Mouse (Mus musculus) adrenal gland, postnatal 25 days (tissue): ENCODE results near the gene Cdh11. TPM values are rescaled to one million over a fixed set of nuclear protein-coding genes. Genes with fewer than 3 reads are reported as not detected.
A peak's percentile ranks its signal among the peaks of the same experiment; 100 is the strongest.

Experiments
- DNase-seq: peaks from one replicate; pipeline ENCODE4 v3.0.0; 2021; ENCODE audit warnings: mixed read lengths
- long read RNA-seq: library from polyadenylated mRNA; stranded (forward); transcript quantifications from one replicate; pipeline ENCODE4 v2.0.0, GENCODE M21; 2021
- total RNA-seq: library from RNA; stranded (reverse); gene quantifications from 2 replicates; pipeline ENCODE4 v1.2.3, GENCODE M21; 2021

Gene Cdh11
- total RNA-seq, result 7.8 and 8.5 TPM in 2 replicates
- long read RNA-seq, full-length matches to known transcripts, result 3 of 5 reads
- long read RNA-seq, partial matches to known transcripts, result 1 of 5 reads
- long read RNA-seq, other reads (novel, unspliced or antisense), result 1 of 5 reads

DNA sequence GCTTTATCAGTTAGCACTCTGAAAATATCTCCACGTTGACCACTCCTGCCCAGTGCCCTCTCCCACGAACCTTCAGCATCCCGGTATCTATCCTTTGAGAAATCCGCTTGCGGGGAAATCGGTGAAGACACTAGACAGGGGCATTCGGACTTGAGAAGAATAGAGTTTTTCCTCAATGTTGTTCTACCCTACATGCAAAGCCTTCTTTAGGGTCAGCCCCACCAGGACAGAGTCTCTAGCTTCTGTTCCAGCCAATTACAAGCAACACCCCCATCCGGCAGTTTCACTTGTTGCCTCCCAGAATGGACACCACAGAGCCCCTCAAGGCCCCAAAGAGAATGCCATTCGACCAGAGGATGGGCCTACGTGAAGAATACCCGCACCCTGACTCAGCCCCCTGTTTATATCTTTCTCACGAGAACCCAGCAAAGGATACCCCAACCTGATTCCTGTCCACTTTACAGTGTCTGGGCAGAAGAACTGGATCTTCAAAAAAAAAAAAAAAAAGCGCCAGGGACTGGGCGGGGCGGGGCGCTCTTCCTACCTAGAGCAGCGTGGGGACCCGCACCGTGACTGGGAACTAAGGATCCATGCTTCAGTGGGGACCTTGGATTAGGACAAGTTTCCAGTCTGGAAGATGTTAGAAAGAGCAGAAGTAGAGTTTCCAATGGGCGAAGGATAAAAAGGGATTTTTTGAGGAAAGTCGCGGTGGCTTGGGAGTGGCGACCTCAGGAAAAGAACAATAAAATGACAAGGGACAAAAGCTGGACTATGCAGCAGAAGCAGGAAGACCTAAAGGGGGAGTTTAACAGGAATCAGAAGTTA is at the start of gene Cdh11:
TSS of gene Cdh11 (minus strand) at position 51 of the 825 bp plus-strand sequence.
- no peak for DNase-seq

DNA sequence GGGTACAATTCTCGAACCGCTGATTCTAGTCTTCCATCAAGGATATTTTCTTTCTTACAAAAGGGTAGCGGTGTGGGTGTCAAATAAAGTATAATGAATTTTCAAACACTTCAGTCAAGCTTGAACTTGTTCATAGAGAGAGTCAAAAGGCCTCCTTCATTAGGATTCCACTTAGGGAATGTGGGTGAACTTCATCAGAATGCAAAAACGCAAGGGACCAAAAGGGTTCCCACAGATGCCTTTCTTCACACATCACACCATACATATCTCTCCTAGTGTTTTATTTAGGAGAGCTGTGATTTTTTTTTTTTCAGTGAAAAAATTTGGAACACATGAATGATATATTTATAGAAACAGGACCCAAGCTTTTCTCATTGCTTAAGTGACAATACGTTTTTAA is 28.5 kb upstream of the Cdh11 start:
- DNase-seq, result no peak

DNA sequence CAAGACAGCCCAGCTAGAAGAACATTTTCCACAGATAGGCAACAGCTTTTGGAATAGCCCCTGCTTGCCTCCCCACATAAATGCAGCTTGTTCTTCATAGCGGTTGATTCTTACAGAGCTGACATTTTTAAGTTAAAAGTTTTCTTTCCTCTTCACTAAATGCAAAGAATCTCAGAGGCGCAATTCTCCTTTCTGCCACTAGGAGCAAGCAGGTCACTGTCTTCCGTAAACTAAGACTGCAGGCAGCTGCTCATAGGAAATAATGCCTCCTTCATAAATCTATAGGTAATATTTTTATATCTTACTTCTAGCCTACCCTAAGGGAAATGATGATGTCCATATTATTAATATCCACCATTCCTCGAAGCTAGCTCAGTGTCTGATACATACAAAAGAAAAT is 4.9 kb upstream of the Cdh11 start:
- DNase-seq, result no peak

DNA sequence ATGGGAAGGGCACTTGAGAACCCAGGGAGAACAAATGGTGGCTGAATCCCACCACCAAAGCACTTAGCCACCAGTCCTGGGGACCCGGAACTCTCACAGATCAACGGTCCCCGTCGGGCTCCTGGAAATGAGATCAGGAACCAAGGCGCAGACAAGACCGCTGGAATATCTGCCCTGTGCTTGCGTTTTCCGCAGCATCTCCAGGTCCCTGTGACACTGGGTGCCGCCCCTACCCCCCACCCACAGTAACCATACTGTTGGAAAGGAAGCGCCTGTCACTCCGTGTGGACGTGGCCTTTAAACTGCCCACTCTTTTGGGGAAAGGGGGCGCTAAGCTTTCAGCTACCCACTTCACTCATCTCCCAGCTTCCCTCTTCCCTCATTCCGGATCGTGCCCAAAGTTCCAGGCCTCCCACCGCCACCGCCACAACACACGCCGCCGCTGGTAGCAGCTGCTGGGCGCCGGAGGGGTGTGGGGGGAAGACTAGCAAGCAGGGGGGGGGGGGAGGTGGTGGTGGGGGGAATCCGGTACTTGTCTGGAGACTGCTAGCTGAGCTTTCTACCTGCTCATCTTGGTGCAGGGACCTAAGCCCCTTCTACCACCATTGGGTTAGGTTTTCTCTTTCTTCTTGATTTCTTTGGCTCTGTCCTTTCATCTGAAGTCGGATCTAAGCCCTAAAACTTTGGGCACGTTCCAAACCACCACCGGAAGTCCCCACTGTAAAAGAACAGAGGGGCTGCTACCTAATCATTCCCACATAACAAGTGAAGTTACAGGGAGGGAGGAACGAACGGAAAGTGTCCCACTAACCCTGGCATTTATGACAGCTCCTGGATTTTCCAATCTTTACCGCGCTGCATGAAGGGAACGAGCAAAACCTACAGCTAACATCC is 1.3 kb upstream of the Cdh11 start:
- DNase-seq, result no peak

DNA sequence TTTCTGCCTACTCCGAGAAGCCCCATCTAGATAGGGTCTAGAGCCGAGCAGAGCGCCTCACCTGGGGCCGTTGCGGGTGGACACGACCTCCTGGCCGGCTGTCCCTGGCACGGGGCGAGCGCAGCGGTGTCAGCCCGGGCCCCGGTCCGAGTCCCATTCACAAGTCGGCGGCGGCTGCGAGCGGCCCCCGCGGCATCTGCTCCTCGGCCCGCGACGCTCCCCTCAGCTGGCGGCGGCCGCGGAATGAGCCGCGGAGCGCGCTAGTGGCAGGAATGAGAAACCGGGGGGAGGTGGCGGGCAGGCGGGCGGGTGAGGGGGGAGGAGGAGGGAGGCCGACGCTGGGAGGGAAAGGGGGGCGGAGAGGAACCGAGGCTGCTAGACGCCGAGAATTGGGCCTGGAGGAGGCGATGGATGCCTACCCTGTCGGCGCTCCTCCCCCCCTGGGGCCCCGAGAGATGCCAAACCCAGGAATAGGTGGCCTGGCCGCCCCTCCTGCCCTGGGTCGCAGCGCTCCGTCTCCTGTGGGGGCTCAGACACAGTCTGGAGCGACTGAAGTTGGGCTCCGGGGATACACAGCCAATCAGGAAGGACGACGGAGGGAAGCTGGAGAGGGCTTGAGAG is 497 bp downstream of the Cdh11 start:
- peak; percentile 66 for DNase-seq

DNA sequence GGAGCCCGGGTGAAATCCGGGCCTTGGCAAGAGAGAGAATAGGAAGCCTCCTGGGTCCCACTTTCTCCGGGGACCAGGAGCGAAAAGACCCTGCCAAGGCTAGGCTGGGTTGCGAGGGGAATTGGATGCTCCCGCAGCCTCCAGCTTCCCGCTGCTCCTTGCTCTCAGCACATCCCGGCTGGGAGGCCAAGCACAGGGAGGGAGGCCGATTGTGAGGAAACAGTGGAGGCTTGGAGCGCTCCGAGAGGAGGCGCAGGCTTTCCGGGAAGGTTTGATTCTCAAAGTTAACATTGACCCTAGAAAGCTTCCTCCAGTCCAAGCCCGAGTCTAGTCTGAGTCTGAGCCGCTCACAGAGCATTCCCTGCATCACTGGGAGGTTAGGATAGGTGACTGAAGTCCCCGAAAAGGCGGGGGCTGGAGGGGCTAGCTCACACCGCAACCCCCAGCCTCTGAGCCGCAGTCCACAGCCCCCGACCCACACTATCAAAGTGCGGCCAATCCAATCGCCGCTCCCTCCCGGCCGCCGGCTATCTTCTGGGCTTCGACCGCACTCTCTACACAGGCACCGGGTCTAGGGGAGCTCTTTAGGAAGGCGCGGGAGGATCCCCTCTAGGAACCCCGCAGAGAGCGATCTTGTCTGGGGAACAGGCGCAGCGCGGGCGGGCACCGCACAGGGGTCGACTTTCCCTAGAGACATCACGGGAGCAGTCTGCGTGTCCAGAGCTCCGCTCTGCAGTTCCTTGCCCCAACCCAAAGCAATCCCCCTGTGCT is 1.4 kb downstream of the Cdh11 start:
- peak; percentile 59 for DNase-seq

DNA sequence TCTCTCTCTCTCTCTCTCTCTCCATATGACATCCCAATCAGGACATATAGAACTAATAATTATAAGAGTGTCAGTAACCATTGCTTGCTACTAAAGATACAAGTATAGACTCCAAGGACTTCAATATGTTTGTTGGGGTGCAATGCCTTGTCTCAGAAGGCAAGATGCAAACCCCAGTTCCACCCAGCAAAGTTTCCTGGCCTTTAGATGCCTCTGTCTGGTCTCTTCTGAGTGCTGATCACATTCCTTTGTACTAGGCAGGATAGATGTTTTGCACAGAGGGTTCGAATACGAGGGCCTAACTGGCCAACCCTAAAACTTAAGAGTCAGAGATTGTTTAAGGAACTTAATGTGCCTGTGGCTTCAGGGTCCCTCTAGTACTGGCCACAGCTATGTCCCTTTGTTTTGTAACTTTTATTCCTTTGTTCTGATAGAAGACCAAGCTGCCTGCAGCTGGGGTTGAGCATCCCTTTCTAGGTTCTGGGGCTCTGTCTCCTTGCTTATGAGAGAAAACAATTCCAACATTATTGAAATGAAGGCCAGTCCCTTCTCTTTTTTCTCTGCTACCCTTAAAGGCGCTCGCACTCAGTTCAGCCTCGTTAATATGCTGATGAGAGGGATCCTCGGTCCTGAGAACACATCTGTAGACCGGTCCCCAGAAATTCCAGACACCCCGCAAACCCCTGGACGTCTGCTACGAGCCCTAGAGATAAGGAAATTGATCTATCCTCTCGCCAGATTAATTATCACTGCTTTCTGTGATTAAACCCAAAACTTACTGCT is 2.5 kb downstream of the Cdh11 start:
- DNase-seq, result no peak

DNA sequence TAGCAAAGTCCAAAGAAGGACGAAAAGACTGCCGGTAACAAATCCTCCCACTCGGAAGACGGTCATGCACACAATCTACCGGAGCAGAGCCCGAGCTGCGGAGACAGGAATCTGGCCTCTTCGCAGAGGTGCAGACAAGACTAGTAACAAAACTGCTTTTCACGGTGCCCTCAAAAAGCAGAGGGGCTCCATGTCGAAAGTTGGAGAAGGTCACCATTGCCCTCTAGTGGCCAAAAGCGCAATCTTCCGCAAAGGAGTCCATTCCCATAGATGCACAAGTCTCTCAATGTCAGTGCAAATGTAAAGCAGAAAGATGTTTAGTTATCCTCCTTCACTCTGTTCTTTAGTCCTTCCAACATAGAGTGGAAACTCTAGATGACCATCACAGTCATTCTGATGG is 4.5 kb downstream of the Cdh11 start:
- peak; percentile 67 for DNase-seq

DNA sequence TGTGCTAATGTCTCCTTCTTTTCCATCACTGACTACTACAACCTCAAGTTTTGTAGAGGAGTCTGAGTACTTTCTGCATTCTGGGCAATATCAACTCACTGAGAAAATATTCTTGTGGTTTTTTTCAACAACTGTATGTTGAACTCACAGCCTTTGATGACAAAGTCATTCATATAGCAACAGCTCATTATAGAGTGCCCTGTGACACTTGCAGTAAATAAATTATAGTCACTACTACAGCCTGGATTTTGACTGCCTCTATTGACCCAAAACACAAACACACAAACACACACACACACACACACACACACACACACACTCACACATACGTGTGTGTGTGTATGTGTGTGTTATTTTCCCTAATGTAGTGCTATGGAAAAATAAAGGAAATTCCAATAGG is 10.8 kb downstream of the Cdh11 start:
- no peak for DNase-seq

DNA sequence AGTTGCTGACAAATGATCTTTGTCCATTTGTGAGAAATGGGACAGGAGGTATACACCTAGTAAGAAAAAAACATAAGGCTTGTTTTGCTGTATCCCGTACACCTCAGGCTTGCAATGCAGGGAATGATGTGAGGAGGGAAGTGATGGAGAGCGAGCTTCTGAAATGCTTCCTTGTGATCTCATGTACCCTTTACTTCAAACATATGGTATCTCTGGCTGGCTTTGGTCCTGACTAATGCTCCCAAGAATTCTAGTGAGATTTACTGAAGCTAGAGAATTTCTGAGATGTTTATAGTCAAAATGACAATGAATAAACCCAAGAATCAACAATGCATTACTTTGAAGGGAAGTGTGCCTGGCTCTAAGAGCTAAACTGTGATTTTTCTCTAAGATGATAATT is 14.0 kb downstream of the Cdh11 start:
- DNase-seq, result no peak

DNA sequence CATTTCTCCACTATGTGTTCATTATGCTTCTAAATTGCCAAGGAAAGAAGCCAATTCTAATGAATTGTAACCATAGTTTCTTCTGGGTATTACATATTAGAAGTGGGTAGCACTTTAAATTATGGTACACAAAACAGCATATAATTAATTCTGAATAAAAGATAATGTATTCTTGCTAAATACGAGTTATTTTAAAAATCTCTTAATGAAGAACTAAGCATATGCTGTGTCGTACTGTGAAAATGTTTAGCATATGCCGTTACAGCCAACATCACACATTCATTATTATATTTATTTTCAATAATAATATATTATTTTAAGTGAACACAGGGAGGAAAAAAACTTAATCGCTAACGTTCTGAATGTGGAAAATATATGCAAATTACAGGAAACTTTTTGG is 31.6 kb downstream of the Cdh11 start:
- no peak for DNase-seq

DNA sequence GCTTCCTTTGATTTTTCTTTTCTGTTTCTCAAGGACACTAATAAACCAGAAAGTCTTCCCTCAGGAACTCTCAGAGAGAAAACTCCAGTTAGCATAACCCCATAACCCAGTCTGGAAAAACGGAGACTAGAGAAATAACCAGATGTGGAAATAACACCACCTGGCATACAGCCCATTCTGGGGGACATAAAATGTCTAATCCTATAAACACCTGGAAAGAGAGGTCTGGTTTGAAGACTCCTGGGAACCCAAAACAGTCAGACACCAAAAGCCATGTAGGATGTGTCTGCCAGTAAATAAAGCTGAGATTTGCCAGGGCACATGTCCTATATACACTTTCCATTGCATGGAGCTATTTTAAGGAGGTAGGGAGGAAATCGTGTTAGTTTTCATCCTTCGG is 42.5 kb downstream of the Cdh11 start:
- no peak for DNase-seq

DNA sequence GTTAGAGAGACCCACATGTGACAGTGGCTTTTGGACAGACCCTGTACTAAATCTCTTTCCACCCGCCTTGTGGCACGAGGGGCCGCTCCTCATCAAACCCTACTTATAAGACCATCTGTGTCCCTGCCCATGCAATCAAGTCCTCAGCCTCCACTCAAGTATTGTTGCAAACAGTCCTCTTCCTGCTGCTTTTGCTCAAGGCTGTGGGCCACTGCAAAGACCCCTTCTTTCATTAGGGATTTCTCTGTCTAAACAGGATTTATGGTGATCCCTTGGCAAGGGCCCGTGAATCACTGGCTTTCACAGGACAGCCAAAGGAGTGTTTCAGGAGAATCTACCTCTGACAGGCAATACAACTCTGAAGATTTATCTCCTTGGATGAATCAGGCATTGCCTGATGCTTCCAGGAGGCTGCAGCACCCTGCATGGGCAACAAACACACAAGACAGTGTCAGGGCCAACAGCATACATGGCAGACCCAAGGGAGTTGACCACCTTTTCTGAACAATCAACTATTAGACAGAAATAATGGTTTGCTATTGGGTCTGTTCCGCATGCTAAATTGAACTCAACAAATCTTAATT is 43.3 kb downstream of the Cdh11 start:
- no peak for DNase-seq

DNA sequence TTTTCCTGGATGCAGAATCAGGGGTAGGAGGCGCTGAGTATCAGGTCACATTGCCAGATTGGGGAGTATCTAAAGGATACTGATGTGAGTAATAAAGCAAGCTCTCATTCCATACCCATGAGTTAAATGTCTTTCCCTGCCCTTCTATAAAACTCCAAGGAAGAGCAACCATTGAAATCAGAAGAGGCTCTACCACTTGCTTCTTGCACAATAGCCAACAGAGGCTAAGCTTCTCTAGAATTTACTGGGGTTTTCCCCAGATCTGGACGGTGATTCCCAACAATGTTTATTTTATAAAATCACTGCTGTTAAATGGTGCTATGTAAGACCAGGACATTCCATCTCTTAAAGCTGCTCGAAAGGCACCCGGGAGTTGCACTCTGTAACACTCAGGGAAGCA is 44.5 kb downstream of the Cdh11 start:
- no peak for DNase-seq

DNA sequence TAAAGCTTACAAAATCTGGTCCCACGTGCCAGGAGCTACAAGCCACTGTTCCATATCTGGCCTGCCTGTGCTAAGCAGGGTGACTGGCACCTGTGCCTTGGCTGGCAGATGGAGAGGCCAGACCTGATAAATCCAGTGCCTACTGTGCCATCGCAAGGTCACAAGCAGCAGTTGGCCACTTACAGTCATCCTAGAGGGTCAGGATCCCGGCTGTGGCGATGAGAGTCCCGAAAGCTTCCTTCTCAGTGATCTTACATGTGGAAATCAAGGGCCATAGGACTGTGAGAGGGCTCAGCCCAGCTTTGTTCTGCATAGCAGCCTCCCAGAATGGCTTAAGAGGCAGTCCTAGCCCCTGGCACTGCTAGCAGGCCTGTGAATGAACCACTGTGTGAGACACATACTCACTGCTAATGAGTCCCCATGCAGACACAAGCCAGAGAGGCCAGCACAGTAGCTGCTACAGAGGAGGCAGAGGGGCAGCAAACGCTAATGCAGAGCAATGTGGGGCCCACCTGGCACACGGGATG is 46.4 kb downstream of the Cdh11 start:
- no peak for DNase-seq

DNA sequence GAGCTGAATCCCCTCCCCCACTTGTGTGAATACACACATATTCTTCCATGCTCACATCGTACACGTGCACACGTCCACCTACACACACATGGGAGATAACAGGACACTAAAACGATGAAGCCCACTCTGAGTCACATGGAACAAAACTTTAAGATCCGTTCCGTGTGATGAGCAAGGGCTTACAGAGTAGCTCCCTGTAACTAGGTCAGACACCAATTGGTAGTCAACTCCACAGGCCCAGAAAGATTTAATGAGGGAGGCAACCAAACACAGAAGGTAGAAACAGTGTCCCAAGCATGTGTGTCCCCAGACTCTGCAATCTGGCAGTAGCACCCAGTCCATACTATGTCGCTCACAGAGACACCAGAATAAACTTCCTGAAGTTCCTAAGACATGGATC is 47.0 kb downstream of the Cdh11 start:
- DNase-seq, result no peak

DNA sequence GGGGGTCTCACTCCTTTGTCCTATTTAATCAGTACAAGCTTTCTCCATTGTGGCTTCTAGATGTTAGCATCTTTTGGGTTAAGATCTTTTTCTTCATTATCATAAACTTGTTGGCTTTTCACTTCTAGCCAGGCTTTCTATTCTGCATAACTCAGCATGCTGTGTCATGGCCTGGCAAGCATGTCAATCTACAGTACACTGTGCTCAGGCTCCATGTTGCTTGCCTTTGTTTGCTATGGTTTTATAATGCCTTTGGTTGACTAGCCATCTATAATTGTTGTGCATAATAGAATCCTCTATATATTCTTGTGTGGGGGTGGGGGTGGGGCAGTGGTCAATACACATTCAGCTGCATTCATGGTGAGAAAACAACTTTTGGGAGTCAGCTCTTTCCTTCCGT is 51.0 kb downstream of the Cdh11 start:
- DNase-seq, result no peak

DNA sequence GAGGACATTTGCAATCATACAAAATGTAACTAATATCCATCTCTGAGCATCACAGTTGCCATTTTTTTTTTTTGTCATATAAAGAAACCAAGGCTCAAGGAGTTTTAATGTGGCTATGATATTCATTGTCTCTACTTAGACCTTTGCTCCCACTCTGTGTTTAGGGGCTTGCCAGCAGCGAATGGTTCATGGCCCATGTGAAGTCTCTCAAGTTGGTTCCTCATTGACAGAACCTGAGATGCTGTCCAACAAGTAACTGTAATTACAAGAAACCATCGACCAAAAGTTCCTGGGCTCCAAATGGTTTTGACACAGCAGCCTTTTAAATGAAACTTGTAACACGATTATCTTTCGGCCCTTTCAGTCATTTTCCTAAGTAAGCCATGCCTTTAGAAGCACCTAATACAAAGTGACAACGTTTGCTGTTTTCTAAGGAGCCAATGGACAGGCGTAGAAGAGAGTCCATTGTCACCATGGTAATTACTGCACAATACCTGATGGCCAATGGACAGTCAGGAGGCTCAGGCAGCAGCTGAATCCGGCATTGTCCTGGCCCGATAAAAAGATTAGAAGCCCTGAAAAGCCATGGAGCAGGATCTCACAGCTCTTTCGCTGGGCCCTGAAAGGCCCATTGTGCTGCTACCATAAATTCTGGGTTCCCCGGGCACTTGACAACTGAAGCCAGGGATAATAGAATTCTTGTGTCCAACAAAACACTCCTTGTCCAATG is 59.1 kb downstream of the Cdh11 start:
- no peak for DNase-seq

DNA sequence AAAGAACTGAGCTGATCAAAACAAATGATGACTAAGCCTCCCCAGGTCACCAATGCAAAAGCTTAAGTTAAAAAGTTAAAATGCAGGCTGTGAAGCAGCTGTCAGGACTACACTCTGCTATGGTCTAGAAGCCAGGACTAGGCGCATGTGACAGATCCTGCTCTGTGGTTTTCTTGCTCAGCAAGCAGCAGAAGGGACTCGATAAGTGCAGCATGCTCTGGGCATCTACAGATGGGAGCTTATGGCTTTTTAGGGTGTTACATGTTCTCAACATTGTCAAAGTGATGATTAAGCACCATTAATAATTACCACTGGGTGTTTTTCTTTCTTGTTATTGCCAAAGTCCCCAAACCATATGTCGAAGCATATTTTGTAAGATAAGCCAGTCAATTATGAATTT is 59.9 kb downstream of the Cdh11 start:
- no peak for DNase-seq

DNA sequence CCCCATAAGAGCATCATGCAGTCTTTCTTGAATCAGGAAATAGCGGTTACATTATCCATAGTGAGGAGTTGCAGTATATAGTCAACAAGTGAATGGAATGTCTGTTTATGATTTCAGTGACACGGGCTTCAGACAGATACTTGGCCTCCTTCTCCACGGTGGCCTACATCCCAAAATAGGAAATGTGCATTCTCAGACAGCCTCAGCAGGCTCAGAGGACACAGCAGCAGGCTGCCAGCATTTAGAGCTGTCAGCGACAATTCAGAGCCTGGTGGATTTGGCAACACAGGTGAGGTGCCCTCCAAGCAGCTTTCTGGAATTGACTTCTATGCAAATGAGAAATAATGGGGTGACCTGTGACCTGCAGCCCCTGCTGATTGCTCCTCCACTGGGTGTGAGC is 69.5 kb downstream of the Cdh11 start:
- DNase-seq, result no peak
